Mouse (Mus musculus) common myeloid progenitor, adult 5-6 weeks (primary cell): Measurements from ENCODE around the gene B3gnt3. TPM values are rescaled to one million over a fixed set of nuclear protein-coding genes. Genes with fewer than 3 reads are reported as not detected.
"Not testable (repeated sequence)": the region's sequence is repeated elsewhere in the genome, so short reads cannot be mapped to it uniquely, and the experiment has no call there.

ENCODE experiments used
- ATAC-seq: replicated peaks from 2 replicates; pipeline ENCODE4 v1.8.0; 2016; ENCODE audit warnings: low read depth, mild to moderate bottlenecking, moderate TSS enrichment, inconsistent platforms; ENCODE audit not compliant: poor library complexity, severe bottlenecking
- total RNA-seq: library from RNA; stranded (forward); fragments of 200-1000, 187-1606 nt; gene quantifications from 2 replicates; pipeline ENCODE4 v1.2.3, GENCODE M21; 2017

B3gnt3 gene
- total RNA-seq, 1 experiment from 2014 or later = 0.23 TPM

DNA sequence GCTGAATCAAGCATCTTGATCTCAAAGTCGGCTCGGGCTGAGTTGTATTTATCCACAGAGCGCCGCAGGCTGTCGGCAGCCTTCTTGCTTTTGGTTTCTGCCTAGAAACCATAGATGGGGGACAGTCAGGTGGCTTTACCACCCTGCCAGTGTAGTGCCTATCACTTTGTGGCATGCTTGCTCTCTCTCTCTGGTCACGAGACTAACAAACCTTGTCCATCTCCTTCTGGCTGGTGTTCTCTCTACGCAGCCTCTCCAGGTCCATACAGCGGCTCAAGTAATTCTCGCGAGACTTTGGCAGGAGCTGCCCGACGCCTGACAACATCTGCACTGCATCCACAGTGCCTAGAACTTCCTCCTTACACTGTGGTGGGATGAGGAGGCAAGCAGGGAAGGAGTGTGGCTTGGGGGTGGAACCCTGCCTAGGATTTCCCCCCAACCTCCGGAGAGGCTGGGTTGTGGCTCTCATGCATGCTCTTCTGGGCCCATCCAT, 15.0 kb upstream of the B3gnt3 start:
- ATAC-seq = no peak

DNA sequence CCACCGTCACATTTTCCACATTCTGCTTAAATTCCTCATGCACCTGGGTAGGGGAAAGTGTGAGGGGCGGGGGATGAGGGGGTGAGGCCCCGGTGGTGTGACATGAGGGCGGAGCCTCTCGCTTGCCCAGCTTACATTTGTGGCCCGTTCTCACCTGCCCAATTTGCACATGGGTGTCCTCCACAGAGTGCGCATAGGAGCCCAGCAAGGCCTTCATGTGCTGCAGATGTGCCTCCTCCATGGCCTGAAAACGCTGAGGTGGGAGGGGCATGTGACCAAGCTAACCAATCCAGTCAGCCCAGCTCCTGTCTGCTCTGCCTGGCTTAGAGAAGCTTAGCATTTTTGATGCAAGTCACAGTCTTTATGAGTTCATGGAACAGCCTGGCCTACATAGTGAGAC, 13.9 kb upstream of the B3gnt3 start:
- no peak for ATAC-seq

DNA sequence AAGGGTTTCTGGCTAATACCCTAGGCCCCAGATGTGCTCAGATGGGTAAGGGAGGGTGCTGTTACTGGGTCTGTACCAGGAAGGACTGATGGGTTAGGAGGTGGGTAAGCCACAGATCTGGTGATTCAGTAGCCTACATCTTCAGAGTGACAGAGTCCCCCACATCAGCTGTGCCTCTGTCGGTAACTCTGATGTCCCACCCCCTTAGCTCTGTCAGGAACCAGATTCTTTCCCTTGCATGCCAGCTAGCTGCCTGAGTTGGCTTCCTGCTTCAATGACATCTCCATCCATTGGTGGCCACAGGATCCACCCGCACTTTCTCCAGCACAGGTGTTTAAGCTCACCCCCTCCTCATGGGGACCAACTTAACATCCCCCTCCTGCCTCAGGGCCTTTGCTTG, 10.0 kb upstream of the B3gnt3 start:
- ATAC-seq = no peak

DNA sequence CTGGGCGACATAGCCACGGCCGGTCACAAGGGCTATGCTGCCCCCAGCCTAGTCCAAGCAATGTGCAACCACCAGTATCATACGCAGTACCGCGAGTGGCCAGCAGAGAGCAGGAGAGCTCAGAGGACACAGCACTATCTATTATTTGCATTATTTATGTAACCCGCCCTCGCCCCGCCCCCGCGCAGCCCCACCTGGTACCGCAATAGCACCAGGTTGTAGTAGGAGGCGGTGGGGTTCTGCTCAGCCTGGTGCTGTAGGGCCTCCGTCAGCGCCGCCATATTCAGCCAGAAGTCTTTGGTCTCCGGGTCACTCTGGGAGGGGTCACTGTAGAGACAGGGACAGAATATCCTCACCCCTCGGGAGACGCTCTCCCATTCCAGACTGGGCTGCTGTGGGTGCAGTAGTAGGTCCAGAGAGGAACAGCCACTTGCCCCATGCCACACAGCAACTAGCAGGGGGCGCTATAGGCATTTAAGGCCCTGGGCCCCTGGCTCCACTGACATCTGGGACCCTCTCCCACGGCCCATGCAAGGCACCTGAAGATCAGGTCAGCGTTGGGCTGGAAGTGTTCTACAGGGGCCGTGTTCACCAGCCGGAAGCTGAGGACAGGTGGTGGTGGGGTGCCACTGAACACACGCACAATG, 8.3 kb upstream of the B3gnt3 start:
- ATAC-seq = peak; percentile 67

DNA sequence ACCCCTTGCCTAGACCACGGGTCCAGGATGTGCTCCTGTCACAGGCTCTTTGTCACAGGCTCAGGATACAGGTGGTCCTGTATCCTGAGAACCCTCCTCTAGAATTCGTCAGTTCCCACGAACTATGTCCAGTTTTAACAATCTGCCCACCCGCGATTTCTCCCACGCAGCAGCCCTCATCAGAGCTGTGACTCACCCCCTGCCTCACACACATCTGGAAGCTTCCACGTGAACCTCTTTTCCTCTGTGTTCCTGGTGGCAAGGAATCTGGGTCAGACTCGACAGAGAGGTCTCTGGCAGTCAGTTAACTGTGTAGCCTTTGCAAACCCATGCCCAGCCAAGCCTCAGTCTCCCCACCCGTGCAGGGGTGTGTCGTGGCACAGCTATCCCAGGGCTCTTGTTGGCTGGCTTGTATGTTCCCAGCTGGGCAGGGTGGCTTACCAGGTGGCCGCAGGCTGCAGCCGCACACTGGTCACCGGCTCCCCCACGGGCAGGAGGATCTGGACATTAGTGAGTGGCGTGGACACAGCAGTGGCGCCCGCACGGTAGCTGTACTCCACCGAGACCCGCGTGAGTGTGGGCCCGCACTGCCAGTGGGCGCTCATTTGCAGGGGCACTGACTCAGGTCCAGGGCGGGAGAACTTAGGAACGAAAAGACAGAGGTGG, 7.7 kb upstream of the B3gnt3 start:
- ATAC-seq = no peak

DNA sequence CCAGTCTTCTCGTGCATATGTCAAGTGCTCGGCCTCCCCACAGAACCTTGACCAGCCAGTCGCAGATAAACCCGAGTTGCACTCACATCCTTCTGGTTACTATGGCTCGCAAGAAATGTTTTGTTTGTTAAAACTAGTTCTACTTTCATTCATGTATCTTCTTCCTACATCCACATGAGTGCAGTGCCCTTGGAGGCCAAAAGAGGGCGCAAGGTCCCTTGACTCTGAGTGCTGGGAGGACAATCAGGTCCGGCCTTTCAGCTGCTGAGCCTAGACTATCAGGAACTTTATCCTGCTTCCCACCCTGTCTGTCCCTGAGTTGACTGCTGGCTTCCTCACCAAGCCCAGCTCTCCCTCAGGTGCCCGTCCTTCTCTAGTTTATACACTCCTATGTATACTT, 6.3 kb upstream of the B3gnt3 start:
- ATAC-seq = peak; percentile 59

DNA sequence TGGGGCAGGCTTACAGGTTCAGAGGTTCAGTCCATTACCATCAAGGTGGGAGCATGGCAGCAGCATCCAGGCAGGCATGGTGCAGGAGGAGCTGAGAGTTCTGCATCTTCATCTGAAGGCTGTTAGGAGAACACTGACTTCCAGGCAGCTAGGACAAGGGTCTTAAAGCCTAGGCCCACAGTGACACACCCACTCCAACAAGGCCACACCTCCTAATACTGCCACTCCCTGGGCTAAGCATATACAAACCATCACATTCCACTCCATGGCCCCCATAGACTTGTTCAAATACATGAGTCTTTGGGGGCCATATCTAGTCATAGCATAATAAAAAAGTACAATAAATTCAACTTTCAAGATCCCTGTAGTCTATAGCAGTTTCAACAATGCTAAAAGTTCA, 1.8 kb upstream of the B3gnt3 start:
- ATAC-seq = not testable (repeated sequence)

DNA sequence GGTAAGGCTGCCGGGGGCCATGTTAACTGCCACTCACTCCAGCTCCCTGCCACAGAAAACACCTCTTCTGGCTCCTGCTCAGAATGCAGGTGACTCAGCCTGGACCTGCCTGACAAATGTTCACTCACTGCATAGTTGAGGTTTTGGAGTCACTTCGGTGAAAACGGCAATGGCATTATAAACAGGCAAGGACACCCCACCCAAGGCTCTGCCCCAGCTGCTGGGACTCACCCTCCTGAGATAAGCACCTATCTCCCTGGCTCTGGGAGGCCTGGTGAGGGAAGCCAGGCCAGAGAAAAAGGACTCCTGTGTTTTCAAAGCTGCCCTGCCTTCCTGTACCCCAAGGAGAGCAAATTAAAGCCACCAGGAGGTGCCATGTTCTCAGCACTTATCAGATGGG, 1.3 kb upstream of the B3gnt3 start:
- peak; percentile 47 for ATAC-seq

DNA sequence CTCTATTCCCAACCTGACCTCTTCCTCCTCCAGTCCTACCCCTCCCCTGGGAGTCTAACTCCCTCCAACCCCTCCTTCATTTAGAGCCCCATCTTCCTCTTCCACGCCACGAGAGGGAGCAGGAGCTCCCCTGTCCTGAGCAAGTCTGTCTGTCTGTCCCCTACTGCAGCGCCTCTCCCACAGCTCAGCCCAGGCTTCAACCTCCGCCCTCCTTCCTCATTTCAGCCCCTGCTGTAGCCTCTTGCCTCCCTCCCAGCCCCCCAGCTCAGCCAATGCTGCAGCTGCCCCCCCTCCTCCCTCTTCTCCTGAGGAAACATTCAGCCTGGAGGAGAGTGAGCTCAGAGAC, 471 bp upstream of the B3gnt3 start:
- peak; percentile 70 for ATAC-seq

DNA sequence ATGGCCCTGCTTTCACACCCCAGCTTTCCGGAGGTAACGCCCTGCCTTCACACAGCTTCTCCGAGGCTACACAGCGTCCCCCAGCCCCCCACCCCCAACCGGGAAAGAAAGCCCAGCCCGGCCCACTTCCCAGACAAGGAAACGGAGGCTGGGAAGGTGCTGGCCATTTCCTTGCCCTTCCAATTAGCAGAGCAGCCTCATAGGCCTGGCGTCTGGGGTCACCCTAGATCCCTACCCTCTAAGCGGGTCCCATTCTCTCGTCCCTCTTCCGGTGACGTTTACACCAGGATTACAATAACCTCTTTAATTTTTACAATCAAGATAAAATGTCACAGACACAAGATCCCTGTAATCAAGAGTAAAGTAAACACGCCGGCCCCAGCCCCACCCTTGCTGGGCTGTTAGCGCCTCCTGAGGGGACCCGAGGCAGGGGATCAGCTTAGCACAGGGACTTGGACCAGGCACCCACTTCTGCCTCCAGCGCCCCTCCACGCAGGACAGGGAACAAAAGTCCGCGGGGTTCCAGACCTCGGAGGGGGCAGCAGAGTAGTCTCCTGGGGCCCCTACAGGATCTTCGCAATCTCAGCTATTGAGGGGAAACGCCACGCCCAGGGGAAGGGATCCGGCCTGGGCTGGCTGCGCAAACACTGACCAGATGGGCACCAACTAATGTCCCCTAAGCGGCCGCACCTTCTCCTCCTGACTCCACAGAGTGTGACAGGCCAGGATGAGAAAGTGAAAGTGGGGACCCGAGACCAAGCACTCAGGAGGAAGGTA, 908 bp downstream of the B3gnt3 start:
- ATAC-seq = peak; percentile 23

DNA sequence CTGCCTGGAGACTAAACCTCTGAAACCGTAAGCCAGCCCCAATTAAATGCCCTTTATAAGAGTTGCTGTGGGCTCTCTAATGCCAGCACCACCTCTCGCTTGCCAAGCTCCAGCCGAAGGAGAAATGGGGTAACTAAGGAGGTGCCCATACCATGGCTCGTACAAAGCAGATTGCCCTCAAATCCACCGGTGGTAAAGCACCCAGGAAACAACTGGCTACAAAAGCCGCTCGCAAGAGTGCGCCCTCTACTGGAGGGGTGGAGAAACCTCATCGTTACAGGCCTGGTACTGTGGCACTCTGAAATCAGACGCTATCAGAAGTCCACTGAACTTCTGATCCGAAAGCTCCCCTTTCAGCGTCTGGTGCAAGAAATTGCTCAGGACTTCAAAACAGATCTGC, 6.1 kb downstream of the B3gnt3 start:
- ATAC-seq = not testable (repeated sequence)

DNA sequence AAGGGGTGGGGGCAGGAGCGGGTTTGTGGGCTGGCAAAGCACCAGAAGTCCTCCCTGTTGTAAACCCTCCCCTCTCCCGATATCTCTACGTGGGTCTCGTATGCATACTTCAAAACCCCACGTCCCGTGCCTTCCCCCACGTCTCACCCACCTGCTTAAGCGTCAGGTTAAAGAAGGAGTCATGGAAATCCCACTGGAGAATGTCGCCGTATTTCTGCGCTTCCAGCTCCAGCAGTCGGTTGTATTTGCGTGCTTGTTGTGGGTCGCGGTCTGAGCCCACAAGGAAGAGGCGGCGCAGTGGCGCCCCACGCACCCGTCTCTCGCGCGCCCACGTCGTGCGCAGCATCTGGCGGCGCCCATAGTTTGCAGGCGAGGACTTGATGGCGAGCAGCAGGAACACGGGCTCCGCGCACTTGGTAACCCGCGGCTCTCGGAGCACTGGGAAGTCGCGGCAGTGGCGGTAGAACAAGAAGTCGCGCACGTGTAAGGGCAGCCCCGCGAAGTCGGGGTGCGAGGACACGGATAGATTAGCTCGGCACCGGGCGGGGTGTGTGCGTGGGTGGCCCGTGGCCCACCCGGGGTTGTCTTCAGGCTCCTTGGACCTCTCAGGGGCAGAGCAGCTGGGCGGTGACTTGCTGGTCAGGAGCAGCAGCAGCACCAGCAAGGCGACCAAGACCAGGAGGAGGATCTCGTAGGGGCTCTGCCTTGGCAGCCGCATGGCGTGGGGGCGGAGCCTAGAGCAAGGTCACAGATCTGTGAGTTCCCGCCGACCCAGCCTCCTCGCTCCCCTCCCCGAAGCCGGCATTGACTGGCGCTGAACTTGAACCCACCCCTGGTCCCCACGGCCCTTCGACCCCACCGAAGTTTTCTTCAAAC, 8.2 kb downstream of the B3gnt3 start:
- ATAC-seq = 0 out of 2 replicates have a peak, but pooled peaks have one; percentile 31

DNA sequence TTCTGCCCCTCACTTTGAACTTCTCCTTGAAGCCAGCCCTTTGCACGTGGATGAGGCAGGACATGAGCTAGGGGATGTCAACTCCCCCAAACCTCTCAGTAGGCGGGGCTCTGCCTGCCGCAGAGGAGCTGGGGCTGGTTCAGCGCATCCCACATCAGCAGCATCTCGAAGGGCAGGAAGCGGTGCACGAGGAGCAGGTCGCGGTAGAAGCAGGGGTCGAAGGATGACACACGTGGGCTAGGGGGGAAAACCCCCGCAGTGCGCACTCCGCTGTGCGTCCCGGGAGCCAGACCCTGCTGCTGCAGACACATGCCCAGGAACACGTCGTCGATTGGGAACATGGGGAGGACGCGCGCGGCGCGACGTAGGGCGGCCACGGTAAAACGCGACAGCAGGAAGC, 9.1 kb downstream of the B3gnt3 start:
- peak; percentile 70 for ATAC-seq

DNA sequence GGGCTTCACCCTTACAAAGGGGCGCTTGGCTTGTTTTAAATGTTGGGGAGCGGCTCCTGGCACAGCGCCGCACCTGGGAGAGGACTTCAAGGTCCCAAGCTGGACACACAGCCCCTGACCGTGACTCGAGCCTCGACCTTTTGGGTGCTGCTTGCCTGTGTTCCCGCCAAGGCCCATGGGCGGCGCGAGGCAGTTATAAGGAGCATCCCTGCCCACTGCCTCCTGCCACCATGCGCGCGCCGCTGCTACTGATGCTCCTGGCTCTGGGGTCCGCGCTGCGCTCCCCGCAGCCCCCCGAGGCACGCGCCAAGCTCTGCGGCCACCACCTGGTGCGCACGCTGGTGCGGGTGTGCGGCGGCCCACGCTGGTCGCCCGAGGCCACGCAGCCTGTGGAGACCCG, 12.6 kb downstream of the B3gnt3 start, which contains the start of gene Insl3:
Gene Insl3 (plus strand): TSS at position 187 of the 400 bp plus-strand sequence.
- no peak for ATAC-seq

DNA sequence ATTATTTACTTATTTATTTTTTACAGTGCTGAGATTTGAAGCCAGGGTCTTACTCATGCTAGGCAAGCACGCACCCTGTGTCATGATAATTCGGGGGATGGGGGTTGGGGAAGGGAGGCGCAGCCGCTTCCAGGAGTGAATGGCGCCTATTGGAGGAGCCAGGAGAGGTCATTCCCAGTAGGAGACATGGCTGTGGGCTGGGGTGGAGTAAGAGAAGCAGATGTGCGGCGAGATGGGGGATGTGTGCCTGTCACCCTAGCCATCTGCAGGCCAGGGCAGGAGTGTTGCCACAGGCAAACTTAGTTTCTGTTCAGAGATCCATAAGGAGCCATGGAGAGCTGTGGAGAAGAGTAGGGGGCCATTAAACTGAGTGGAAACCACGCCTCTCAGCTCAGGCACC, 14.0 kb downstream of the B3gnt3 start:
- no peak for ATAC-seq

DNA sequence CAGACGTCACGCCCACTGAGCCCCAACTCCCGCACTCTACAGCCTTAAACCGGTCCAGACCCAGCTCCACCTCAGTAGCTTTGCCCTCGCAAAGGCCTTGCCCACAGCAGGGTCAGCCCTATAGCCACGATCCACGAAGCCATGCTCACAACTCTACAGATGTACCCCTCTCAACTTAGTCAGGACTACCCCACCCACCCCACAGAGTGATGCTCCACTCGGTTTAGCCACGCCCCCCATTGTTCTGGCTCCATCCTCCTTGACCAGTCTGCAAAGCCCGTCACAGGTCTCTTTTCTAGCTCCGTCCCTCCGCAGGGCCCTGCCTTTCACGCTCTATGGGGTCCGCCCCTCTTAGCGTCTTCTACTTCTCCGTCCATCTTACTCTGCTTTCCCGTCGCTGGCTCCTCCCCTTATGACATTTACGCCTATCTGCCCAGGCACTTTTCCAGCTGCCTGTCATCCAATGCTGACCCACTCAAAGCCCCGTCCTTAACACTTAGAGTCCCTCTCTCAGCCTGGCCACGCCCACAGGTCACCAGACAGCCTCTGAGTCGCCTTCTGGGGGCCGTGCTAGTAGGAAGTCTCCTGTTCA, 15.3 kb downstream of the B3gnt3 start:
- no peak for ATAC-seq

DNA sequence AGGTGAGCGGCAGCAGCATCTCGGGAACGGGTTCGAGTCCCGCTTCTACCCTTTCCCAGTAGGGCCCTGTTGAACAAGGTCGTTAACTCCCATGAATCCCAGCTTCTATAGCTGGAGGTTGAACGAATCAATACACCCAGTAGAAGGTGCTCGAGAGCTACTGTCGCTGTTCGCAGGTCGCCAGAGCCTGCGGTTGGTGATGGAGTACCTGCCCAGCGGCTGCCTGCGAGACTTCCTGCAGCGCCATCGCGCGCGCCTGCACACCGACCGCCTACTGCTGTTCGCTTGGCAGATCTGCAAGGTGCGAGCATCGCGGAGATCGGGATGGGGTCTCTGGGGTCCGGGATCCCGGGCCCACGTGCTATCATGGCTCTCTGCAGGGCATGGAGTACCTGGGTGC, 16.0 kb downstream of the B3gnt3 start:
- ATAC-seq = no peak

DNA sequence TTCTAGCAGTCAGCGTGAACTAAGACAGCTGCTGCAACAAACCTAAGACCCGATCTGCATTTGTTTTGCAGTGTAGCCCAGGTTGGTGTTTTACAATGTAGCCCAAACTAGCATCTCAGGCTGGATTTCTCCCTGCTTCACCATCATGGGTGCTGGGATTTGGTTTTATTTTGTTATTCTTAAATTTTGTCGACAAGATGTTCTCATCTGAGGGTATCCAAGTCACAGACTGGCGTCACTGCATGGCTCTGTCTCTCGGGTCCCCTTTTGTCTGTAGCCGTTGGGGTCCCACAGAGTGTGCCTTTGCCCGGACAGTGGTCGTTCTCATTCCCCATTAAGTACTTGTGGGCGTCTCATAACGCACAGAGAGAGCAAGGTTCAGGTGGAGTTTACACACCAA, 16.9 kb downstream of the B3gnt3 start:
- no peak for ATAC-seq

DNA sequence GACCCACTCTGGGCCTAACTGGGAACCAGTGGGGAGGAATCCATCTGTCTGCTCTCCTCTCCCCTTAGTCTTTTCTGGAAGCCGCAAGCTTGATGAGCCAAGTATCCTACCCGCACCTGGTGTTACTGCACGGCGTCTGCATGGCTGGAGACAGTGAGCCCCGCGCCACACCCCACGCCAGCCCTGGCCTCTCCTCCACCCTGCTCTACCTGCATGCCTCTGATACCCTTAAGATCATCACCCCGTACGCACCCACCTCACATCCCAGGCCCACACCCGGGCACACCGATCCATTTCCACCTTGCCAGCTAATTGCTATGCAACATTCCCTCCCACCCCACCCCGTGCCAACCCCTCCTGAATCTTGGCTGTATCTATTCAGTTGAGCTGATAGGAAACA, 18.8 kb downstream of the B3gnt3 start:
- no peak for ATAC-seq

DNA sequence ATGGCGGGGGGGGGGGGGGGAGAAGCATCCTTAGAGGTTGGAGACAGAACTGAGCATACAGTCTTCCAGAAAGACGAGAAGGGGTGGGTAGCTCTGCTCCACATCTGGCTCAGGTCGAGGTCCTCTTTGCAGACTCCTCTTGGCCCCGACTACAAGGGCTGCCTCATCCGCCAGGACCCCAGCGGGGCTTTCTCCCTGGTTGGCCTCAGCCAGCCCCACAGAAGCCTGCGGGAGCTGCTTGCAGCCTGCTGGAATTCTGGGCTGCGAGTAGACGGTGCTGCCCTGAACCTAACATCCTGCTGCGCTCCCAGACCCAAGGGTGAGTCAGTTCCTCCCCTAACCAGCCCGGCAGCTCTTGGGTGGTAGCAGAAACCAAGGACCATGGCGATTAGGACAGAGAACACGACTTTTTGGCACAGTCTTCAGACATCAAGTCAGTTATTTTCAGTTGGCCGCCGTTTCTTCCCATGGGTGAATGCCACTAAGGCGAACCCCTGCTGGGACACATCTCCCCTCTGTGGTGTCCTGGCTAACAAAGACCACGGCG, 20.1 kb downstream of the B3gnt3 start:
- ATAC-seq = no peak
